Mouse (Mus musculus) stomach, postnatal 0 days (tissue): ENCODE measurements at regions not wholly inside any gene's neighbourhood (a gene's known extent, or its start where the extent isn't known, plus 50 kb on each side); places are given as distances from the start of the nearest gene placed in this dataset.
A peak's percentile ranks its signal among the peaks of the same experiment; 100 is the strongest.

Source experiments
- ATAC-seq: fragments of 200-750 bp; cut with Nextera tagmentation; 2 replicates; pipeline ENCODE4 v1.8.0; 2017; ENCODE audit not compliant: low FRiP score, low TSS enrichment
- DNase-seq: peaks from one replicate; pipeline ENCODE4 v3.0.0-alpha.2; 2016; ENCODE audit warnings: low spot score
- H3K27ac ChIP-seq: fragments of 300-500 bp; sonication (generic); replicated peaks from 2 replicates; pipeline ENCODE4 v1.5.1; 2014; ENCODE audit warnings: mild to moderate bottlenecking, control low read depth
- H3K27me3 ChIP-seq: fragments of 300-500 bp; sonication (generic); 2 replicates; pipeline ENCODE4 v1.6.1; 2014; ENCODE audit warnings: low read length; ENCODE audit not compliant: control insufficient read depth, insufficient read depth
- H3K36me3 ChIP-seq: fragments of 300-500 bp; sonication (generic); 2 replicates; pipeline ENCODE4 v1.6.1; 2014; ENCODE audit warnings: low read length, mixed read lengths; ENCODE audit not compliant: control insufficient read depth, insufficient read depth
- H3K4me1 ChIP-seq: fragments of 300-500 bp; sonication (generic); replicated peaks from 2 replicates; pipeline ENCODE4 v1.6.1; 2014; ENCODE audit warnings: antibody characterized with exemption; ENCODE audit not compliant: control insufficient read depth, insufficient read depth
- H3K4me2 ChIP-seq: fragments of 300-500 bp; sonication (generic); replicated peaks from 2 replicates; pipeline ENCODE4 v1.6.1; 2014; ENCODE audit warnings: low read depth, mild to moderate bottlenecking, control low read depth, moderate library complexity
- H3K4me3 ChIP-seq: fragments of 300-500 bp; sonication (generic); 2 replicates; pipeline ENCODE4 v1.5.1; 2014; ENCODE audit warnings: low read depth, low read length, control low read depth
- H3K9ac ChIP-seq: fragments of 300-500 bp; sonication (generic); 2 replicates; pipeline ENCODE4 v1.6.1; 2014; ENCODE audit warnings: mild to moderate bottlenecking, low read length, control low read depth, mixed read lengths
- H3K9me3 ChIP-seq: fragments of 300-500 bp; sonication (generic); 2 replicates; pipeline ENCODE4 v1.6.1; 2016; ENCODE audit warnings: low read length; ENCODE audit not compliant: control insufficient read depth
- CTCF ChIP-seq: IDR thresholded peaks from 2 replicates; pipeline ENCODE4 v1.5.1; 2016; ENCODE audit warnings: antibody characterized with exemption, low read depth, mild to moderate bottlenecking, moderate library complexity
- EP300 ChIP-seq: optimal IDR thresholded peaks from 2 replicates; pipeline ENCODE3; 2016; ENCODE audit warnings: antibody characterized with exemption
- WGBS: fragments of 180-500 bp; shearing (Covaris S2); extraction: QIAGEN DNeasy Blood & Tissue Kit; methylation state at CpG from one replicate; pipeline ENCODE4 v1.1.7; 2014; 5-methylcytosine and 5-hydroxymethylcytosine counted together

GRCm38 (mm10) chr4:7912675-7913074, 326.2 kb downstream of the Car8 start:
- Histone ChIP-seq H3K4me1 (no peaks in the 10 kb centered on the region), H3K4me2 (no peak overlapping the region), H3K27ac (no peak overlapping the region), H3K9ac (no peak overlapping the region), H3K27me3 (no peaks in the 10 kb centered on the region), H3K4me3 (no peak overlapping the region), H3K36me3 (no peaks in the 10 kb centered on the region), H3K9me3 (no peaks in the 10 kb centered on the region)
- WGBS: 78% methylated on average over 2 of the region's 2 CpGs
- no peak for ATAC-seq
- no peak for DNase-seq
- TF ChIP-seq EP300 (no peak), CTCF (no peak)

DNA sequence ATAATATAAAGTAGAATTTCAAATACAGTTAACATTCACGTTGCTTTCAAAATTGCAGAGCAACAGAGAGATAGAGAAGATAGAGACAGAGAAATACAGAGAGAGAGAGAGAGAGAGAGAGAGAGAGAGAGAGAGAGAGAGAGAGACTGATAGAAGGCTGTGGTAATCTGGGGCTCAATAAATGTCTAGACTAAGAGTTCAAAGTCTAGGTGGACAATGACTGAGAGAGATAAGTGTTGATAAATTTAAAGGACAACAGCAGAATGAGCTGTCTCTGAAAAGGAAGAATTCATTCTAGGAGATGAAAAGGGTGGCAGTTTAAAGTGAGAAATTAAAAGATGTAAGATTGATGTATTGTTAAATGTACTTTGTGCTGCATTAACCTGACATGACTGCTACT, 335.7 kb downstream of the Car8 start:
- TF ChIP-seq CTCF (no peak), EP300 (no peak)
- WGBS: 58% methylated on average over 1 of the region's 1 CpGs
- Histone ChIP-seq H3K27ac (no peak overlapping the region), H3K9me3 (no peaks in the 10 kb centered on the region), H3K4me2 (no peak overlapping the region), H3K27me3 (no peaks in the 10 kb centered on the region), H3K9ac (no peak overlapping the region), H3K4me3 (no peak overlapping the region), H3K36me3 (no peaks in the 10 kb centered on the region), H3K4me1 (no peaks in the 10 kb centered on the region)
- DNase-seq (no peak), ATAC-seq (no peak)

- Histone ChIP-seq H3K27me3 (no peaks in the 10 kb centered on the region), H3K9ac (no peak overlapping the region), H3K4me1 (no peaks in the 10 kb centered on the region), H3K36me3 (no peaks in the 10 kb centered on the region), H3K27ac (no peak overlapping the region), H3K9me3 (no peaks in the 10 kb centered on the region), H3K4me3 (no peak overlapping the region), H3K4me2 (no peak overlapping the region)
- no peak for TF ChIP-seq EP300
- no peak for TF ChIP-seq CTCF
- no peak for ATAC-seq
- DNase-seq: no peak
- 84% methylated on average over 4 of the region's 4 CpGs for WGBS
These were observed 343.9 kb downstream of the Car8 start for GRCm38 (mm10) chr4:7894914-7895313.

DNA sequence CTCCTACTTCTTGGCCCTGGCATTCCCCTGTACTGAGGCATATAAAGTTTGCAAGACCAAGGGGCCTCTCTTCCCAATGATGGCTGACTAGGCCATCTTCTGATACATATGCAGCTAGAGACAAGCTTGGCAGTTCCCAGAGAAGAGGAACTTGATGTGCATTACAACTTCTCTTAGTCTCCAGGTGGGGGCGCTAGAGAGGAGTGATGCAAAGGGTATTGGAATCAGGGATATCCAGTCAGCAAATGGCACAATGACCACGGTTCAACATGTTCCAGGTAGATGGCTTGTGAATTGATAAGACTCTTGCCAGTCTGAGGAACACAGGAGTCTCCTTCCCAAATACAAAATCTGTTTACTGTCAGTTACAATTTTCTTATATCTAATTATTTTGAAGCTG, 347.7 kb downstream of the Car8 start:
- Histone ChIP-seq H3K4me3 (no peak overlapping the region), H3K4me2 (no peak overlapping the region), H3K4me1 (no peaks in the 10 kb centered on the region), H3K27ac (no peak overlapping the region), H3K36me3 (no peaks in the 10 kb centered on the region), H3K9ac (no peak overlapping the region), H3K9me3 (no peaks in the 10 kb centered on the region), H3K27me3 (no peaks in the 10 kb centered on the region)
- 63% methylated on average over 2 of the region's 2 CpGs for WGBS
- ATAC-seq (no peak), DNase-seq (no peak)
- no peak for TF ChIP-seq EP300
- TF ChIP-seq CTCF: 0 out of 2 replicates have a peak, but pooled peaks have one; percentile 3

- TF ChIP-seq CTCF (no peak), EP300 (no peak)
- no peaks in the 10 kb centered on the region for H3K36me3 ChIP-seq
- no peak overlapping the region for H3K4me2 ChIP-seq
- 89% methylated on average over 1 of the region's 1 CpGs for WGBS
- ATAC-seq (no peak), DNase-seq (no peak)
- H3K9ac ChIP-seq: no peak overlapping the region
- no peak overlapping the region for H3K4me3 ChIP-seq
- no peaks in the 10 kb centered on the region for H3K27me3 ChIP-seq
- H3K27ac ChIP-seq: no peak overlapping the region
- H3K4me1 ChIP-seq: no peaks in the 10 kb centered on the region
- H3K9me3 ChIP-seq: no peaks in the 10 kb centered on the region
These were observed 384.3 kb downstream of the Car8 start for GRCm38 (mm10) chr4:7854518-7854917.

DNA sequence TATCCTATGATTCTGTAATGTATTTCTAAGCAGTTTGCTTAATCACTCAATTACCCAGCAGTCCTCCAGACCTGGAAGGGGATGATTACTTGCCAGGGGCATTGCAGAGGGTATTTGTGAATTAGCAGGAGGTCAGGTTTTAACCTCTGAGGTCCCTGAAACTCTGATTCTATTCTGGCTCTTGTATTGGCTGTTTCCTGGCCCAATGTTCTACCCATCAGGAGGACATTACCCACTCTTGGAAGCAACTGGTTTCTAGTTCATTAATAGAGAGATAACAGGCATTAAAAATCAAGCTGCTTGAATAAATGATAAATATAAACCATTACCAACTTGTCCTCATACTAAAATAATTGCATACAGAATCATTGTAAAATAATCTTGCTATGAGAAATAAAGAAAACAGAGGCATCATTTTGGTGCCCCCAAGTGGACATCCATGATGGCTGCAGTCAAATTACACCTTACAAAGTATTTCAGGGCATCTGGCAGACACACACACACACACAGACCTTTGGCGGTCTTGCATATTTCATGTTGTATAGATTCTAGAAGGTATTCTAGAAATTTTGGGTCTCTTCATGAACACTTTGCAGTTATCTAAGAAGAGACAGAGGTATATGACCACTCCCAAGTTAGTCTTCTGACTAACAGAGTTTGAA, 385.6 kb downstream of the Car8 start:
- Histone ChIP-seq H3K27me3 (no peaks in the 10 kb centered on the region), H3K36me3 (no peaks in the 10 kb centered on the region), H3K9ac (no peak overlapping the region), H3K9me3 (no peaks in the 10 kb centered on the region), H3K4me1 (no peaks in the 10 kb centered on the region), H3K4me2 (no peak overlapping the region), H3K4me3 (no peak overlapping the region), H3K27ac (no peak overlapping the region)
- 35% methylated on average over 1 of the region's 1 CpGs for WGBS
- no peak for ATAC-seq
- TF ChIP-seq EP300: no peak
- TF ChIP-seq CTCF: peak; percentile 88
- DNase-seq: peak; percentile 38
